Mouse (Mus musculus): ENCODE measurements around the gene Qrich1. TPM values are rescaled to one million over a fixed set of nuclear protein-coding genes. Genes with fewer than 3 reads are reported as not detected.
A peak's percentile ranks its signal among the peaks of the same experiment; 100 is the strongest.

The Qrich1 gene
- total and polyA plus RNA-seq, 2 experiments = 43.0 to 54.9 TPM

- Histone ChIP-seq H3K79me2 (ENCODE audit: control insufficient read depth, insufficient read depth, low read length) (no peaks in the 10 kb centered on the region), H3K4me3 (ENCODE audit: insufficient read depth, low read depth, low read length) (no peak overlapping the region)
- WGBS = 93% methylated on average over 19 of the region's 19 CpGs
These were observed 31.2 kb upstream of the Qrich1 start for GRCm38 (mm10) chr9:108485301-108485875.

GRCm38 (mm10) chr9:108486973-108487530, 29.6 kb upstream of the Qrich1 start:
- DNase-seq (ENCODE audit: extremely low read depth, low read depth, low spot score) = no peak
- 92% methylated on average over 8 of the region's 8 CpGs for WGBS
- Histone ChIP-seq H3K9ac (ENCODE audit: low read depth, low read length) (no peak overlapping the region), H3K4me3 (ENCODE audit: insufficient read depth, low read depth, low read length) (no peak overlapping the region), H3K27ac (replicated peaks; ENCODE audit: insufficient read depth, low read depth, low read length) (no peak overlapping the region), H3K27me3 (ENCODE audit: control insufficient read depth, insufficient read depth, low read length) (no peaks in the 10 kb centered on the region), H3K79me2 (ENCODE audit: control insufficient read depth, insufficient read depth, low read length) (no peaks in the 10 kb centered on the region), H3K4me1 (ENCODE audit: control insufficient read depth, insufficient read depth, low read length) (peaks cover 8% of the 10 kb centered on the region; the same call in 1 of the 2 replicates), H3K36me3 (ENCODE audit: control insufficient read depth, insufficient read depth, low read length) (no peaks in the 10 kb centered on the region)
- TF ChIP-seq POLR2A (IDR thresholded peaks at IDR 0.05; ENCODE audit: extremely low read depth, insufficient read depth, low read length) = no peak
- TF ChIP-seq CTCF (IDR thresholded peaks at IDR 0.05; ENCODE audit: low read depth, low read length) = no peak

More at GRCm38 (mm10) chr9:108485301-108485875, 31.2 kb upstream of the Qrich1 start:
- H3K36me3 ChIP-seq (ENCODE audit: control insufficient read depth, insufficient read depth, low read length) = no peaks in the 10 kb centered on the region
- H3K9ac ChIP-seq (ENCODE audit: low read depth, low read length) = no peak overlapping the region
- H3K27ac ChIP-seq (replicated peaks; ENCODE audit: insufficient read depth, low read depth, low read length) = no peak overlapping the region
- no peak for DNase-seq (ENCODE audit: extremely low read depth, low read depth, low spot score)
- no peaks in the 10 kb centered on the region for H3K27me3 ChIP-seq (ENCODE audit: control insufficient read depth, insufficient read depth, low read length)
- TF ChIP-seq POLR2A (IDR thresholded peaks at IDR 0.05; ENCODE audit: extremely low read depth, insufficient read depth, low read length) (no peak), CTCF (IDR thresholded peaks at IDR 0.05; ENCODE audit: low read depth, low read length) (no peak)
- peaks cover 4% of the 10 kb centered on the region; the same call in 1 of the 2 replicates for H3K4me1 ChIP-seq (ENCODE audit: control insufficient read depth, insufficient read depth, low read length)

- Histone ChIP-seq H3K36me3 (ENCODE audit: control insufficient read depth, insufficient read depth, low read length) (peaks cover 1% of the 10 kb centered on the region; the same call in 1 of the 2 replicates), H3K4me1 (ENCODE audit: control insufficient read depth, insufficient read depth, low read length) (peaks cover 10% of the 10 kb centered on the region; the same call in 1 of the 2 replicates)
- WGBS = 95% methylated on average over 17 of the region's 17 CpGs
These were observed 28.2 kb upstream of the Qrich1 start for GRCm38 (mm10) chr9:108488403-108488802.

GRCm38 (mm10) chr9:108489215-108489614, 27.4 kb upstream of the Qrich1 start:
- H3K9ac ChIP-seq (ENCODE audit: low read depth, low read length) = no peak overlapping the region
- DNase-seq (ENCODE audit: extremely low read depth, low read depth, low spot score) = no peak
- no peak overlapping the region for H3K27ac ChIP-seq (replicated peaks; ENCODE audit: insufficient read depth, low read depth, low read length)
- no peaks in the 10 kb centered on the region for H3K79me2 ChIP-seq (ENCODE audit: control insufficient read depth, insufficient read depth, low read length)
- 97% methylated on average over 20 of the region's 20 CpGs for WGBS
- peaks cover 5% of the 10 kb centered on the region; the same call in 1 of the 2 replicates for H3K36me3 ChIP-seq (ENCODE audit: control insufficient read depth, insufficient read depth, low read length)
- no peak for TF ChIP-seq POLR2A (IDR thresholded peaks at IDR 0.05; ENCODE audit: extremely low read depth, insufficient read depth, low read length)
- no peak for TF ChIP-seq CTCF (IDR thresholded peaks at IDR 0.05; ENCODE audit: low read depth, low read length)
- H3K4me1 ChIP-seq (ENCODE audit: control insufficient read depth, insufficient read depth, low read length) = peaks cover 10% of the 10 kb centered on the region; the same call in 1 of the 2 replicates
- H3K4me3 ChIP-seq (ENCODE audit: insufficient read depth, low read depth, low read length) = no peak overlapping the region
- no peaks in the 10 kb centered on the region for H3K27me3 ChIP-seq (ENCODE audit: control insufficient read depth, insufficient read depth, low read length)

More at GRCm38 (mm10) chr9:108488403-108488802, 28.2 kb upstream of the Qrich1 start:
- TF ChIP-seq POLR2A (IDR thresholded peaks at IDR 0.05; ENCODE audit: extremely low read depth, insufficient read depth, low read length) (no peak), CTCF (IDR thresholded peaks at IDR 0.05; ENCODE audit: low read depth, low read length) (no peak)
- no peak overlapping the region for H3K9ac ChIP-seq (ENCODE audit: low read depth, low read length)
- H3K27me3 ChIP-seq (ENCODE audit: control insufficient read depth, insufficient read depth, low read length) = no peaks in the 10 kb centered on the region
- DNase-seq (ENCODE audit: extremely low read depth, low read depth, low spot score) = no peak
- H3K79me2 ChIP-seq (ENCODE audit: control insufficient read depth, insufficient read depth, low read length) = no peaks in the 10 kb centered on the region
- H3K4me3 ChIP-seq (ENCODE audit: insufficient read depth, low read depth, low read length) = no peak overlapping the region
- no peak overlapping the region for H3K27ac ChIP-seq (replicated peaks; ENCODE audit: insufficient read depth, low read depth, low read length)

GRCm38 (mm10) chr9:108489702-108490558, 26.7 kb upstream of the Qrich1 start:
- TF ChIP-seq POLR2A (IDR thresholded peaks at IDR 0.05; ENCODE audit: extremely low read depth, insufficient read depth, low read length) = no peak
- 0 out of 2 replicates have a peak, but pooled peaks have one; percentile 1 for TF ChIP-seq CTCF (IDR thresholded peaks at IDR 0.05; ENCODE audit: low read depth, low read length)
- peaks cover 11% of the 10 kb centered on the region; the same call in 1 of the 2 replicates for H3K36me3 ChIP-seq (ENCODE audit: control insufficient read depth, insufficient read depth, low read length)
- no peak for DNase-seq (ENCODE audit: extremely low read depth, low read depth, low spot score)

More at GRCm38 (mm10) chr9:108489702-108490558, 26.7 kb upstream of the Qrich1 start:
- no peaks in the 10 kb centered on the region for H3K27me3 ChIP-seq (ENCODE audit: control insufficient read depth, insufficient read depth, low read length)
- 69% methylated on average over 26 of the region's 26 CpGs for WGBS
- H3K79me2 ChIP-seq (ENCODE audit: control insufficient read depth, insufficient read depth, low read length) = no peaks in the 10 kb centered on the region
- H3K27ac ChIP-seq (replicated peaks; ENCODE audit: insufficient read depth, low read depth, low read length) = peak overlapping the region; percentile 56
- peak overlapping the region; percentile 82 for H3K4me3 ChIP-seq (ENCODE audit: insufficient read depth, low read depth, low read length)
- peak overlapping the region; percentile 33 for H3K9ac ChIP-seq (ENCODE audit: low read depth, low read length)
- peaks cover 10% of the 10 kb centered on the region; the same call in 1 of the 2 replicates for H3K4me1 ChIP-seq (ENCODE audit: control insufficient read depth, insufficient read depth, low read length)
